Mouse (Mus musculus) neural tube, embryonic 12.5 days (tissue): ENCODE data around the gene Sema4c. TPM values are rescaled to one million over a fixed set of nuclear protein-coding genes. Genes with fewer than 3 reads are reported as not detected.

ENCODE experiments used
- ATAC-seq: fragments of 200-750 bp; cut with Nextera tagmentation; 2 replicates; pipeline ENCODE4 v1.8.0; 2017; ENCODE audit warnings: low read depth, mild to moderate bottlenecking, moderate TSS enrichment, moderate library complexity; ENCODE audit not compliant: low FRiP score
- H3K27ac ChIP-seq: fragments of 300-500 bp; sonication (generic); 2 replicates; pipeline ENCODE4 v1.5.1; 2016
- H3K27me3 ChIP-seq: fragments of 300-500 bp; sonication (generic); replicated peaks from 2 replicates; pipeline ENCODE4 v1.6.1; 2016; ENCODE audit warnings: mild to moderate bottlenecking
- H3K36me3 ChIP-seq: fragments of 300-500 bp; sonication (generic); 2 replicates; pipeline ENCODE4 v1.6.1; 2016; ENCODE audit warnings: mild to moderate bottlenecking
- H3K4me1 ChIP-seq: fragments of 300-500 bp; sonication (generic); 2 replicates; pipeline ENCODE4 v1.6.1; 2016
- H3K4me2 ChIP-seq: fragments of 300-500 bp; sonication (generic); replicated peaks from 2 replicates; pipeline ENCODE4 v1.6.1; 2016; ENCODE audit warnings: mild to moderate bottlenecking
- H3K4me3 ChIP-seq: fragments of 300-500 bp; sonication (generic); 2 replicates; pipeline ENCODE4 v1.5.1; 2016
- H3K9ac ChIP-seq: fragments of 300-500 bp; sonication (generic); 2 replicates; pipeline ENCODE4 v1.6.1; 2016; ENCODE audit warnings: mild to moderate bottlenecking
- H3K9me3 ChIP-seq: fragments of 300-500 bp; sonication (generic); 2 replicates; pipeline ENCODE4 v1.6.1; 2016; ENCODE audit warnings: mild to moderate bottlenecking
- WGBS: fragments of 180-500 bp; shearing (Covaris S2); methylation state at CpG from one replicate; pipeline ENCODE4 v1.1.7; 2016; 5-methylcytosine and 5-hydroxymethylcytosine counted together
- polyA plus RNA-seq: library from polyadenylated mRNA; unstranded; fragments of >200 nt; fragmentation: Nextera tagmentation; extraction: Ambion mirVana; gene quantifications from 2 replicates; pipeline ENCODE4 v1.2.1, GENCODE M21; 2016

Gene Sema4c
- polyA plus RNA-seq = 35.4 and 38.2 TPM in 2 replicates

DNA sequence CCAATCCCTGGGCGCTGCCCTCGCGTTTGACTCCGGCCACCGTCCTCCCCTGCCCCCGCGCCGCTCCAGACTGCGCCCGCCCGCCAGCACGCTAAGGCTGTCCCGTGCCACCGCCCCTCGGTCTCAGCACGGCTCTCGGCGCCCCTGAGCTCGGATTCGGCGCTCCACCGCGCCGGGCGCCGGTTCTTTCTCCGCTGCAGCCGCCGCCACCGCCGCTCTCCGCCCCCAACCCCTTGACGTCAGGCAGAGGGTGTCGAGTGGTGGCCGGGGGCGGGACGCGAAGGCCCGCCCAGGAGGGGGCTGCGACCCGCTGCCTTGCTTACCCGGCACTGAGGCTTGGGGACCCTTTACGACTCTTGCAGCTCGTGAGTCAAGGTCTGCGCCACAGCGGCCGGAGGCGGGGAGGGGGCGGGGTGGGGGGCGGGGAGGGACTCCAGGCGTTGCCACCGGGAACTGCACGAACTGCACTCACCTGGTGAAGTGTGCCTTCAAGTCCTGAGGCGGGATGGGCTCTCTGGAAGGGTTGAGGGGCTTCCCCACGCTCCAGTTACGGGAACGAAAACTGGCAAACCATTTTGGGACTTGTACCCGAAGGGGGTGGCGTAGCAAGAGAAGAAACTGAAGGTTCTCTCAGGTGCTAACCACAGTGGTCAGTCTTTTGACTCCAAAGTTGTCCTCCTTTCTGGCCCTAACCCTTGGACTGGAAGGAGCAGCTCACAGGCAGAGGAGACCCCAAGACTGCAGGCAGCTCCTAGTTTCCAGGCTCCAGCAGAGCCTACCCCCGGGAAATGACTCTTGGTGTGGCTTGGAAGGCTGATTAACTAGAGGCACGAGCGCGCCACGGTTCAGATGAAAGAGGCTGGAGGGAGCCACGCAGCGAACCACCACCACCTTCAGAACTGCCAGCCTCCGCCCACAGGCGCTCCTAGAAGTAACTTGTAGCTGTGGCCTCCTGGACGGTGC lies at the start of gene Sema4c:
Gene Sema4c (minus strand): TSS at position 319 of the 963 bp plus-strand sequence.
- Histone ChIP-seq H3K4me3 (peak within 1 kb of the TSS; percentile 91), H3K27ac (peak within 1 kb of the TSS; percentile 98), H3K4me2 (peak within 1 kb of the TSS; percentile 95), H3K9ac (peak within 1 kb of the TSS; percentile 98), H3K36me3 (peaks cover 20% of the 10 kb centered on the region), H3K27me3 (no peaks in the 10 kb centered on the region; the same call in 1 of the 2 replicates), H3K4me1 (peaks cover 39% of the 10 kb centered on the region), H3K9me3 (no peaks in the 10 kb centered on the region)
- whole genome bisulfite sequencing = under 1% methylated on average over 67 of the region's 69 CpGs
- ATAC-seq = peak; percentile 63

DNA sequence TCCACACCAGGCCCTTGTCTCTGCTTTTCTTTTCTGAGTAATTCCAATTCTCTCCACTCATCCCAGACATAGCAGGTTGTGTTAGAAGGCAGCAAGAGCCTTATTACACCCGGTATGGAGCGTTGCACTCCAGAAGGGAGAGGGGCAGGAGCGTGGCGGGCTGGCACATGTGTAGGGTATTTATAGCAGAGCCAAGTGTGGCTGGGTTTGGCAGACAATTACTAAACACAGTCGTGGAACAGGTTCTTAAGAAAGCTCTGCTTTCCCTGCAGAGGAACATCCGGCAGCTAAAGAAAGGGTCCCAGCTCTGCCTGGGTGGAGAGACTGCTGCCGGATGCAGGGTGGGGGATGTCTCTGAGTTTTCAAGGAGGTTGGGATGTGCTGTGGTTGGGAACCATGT lies 48.8 kb upstream of the Sema4c start:
- no peak overlapping the region for H3K4me2 ChIP-seq
- WGBS = 72% methylated on average over 7 of the region's 7 CpGs
- H3K36me3 ChIP-seq = no peaks in the 10 kb centered on the region
- peaks cover 12% of the 10 kb centered on the region for H3K4me1 ChIP-seq
- no peak overlapping the region for H3K4me3 ChIP-seq
- no peaks in the 10 kb centered on the region for H3K27me3 ChIP-seq
- H3K27ac ChIP-seq = no peak overlapping the region
- no peaks in the 10 kb centered on the region for H3K9me3 ChIP-seq
- no peak for ATAC-seq
- H3K9ac ChIP-seq = no peak overlapping the region

DNA sequence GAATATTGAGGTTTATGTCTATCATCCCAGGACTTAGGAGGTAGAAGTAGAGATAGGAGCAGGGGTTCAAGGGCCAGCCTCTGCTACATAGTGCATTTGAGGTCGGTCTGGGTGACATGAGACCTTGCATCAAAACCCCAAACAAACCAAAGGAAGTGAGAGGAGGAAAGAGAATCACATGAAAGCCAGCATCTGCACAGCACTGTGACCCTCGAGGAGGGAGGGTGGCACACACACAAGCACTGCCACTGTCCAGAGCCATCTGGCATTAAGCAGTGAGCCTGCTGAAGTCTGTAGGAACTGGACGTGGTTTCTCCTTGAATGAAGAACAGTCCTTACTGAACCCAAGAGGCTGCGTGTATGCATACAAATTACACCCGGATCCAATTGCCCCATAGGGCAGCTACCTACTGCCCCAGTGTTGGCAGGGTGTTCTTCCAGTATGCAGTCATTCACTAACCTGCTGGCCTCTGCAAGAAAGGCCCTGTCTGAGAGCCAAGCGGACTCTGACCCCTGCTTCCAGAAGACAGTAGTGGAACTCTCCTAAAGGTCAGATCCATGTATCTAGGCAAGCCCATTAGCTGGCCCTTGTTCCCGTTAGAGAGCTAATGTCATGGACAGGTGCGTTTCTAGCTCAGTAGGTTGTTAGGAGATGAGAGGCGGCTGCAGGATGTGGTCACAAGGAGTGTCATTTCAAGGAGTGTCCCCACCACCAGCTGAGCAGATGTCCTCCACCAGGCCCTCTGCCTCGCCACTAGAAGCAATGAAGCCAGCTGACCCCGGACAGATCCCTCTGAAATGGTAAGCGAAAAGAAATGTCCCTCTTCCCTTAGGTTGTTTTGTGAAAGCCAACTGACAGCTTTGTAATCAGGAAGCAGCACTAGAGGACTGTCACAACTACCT lies 46.4 kb upstream of the Sema4c start:
- Histone ChIP-seq H3K9me3 (no peaks in the 10 kb centered on the region), H3K4me1 (peaks cover 6% of the 10 kb centered on the region; the same call in 1 of the 2 replicates), H3K27me3 (no peaks in the 10 kb centered on the region), H3K9ac (no peak overlapping the region), H3K4me2 (no peak overlapping the region), H3K4me3 (no peak overlapping the region), H3K27ac (no peak overlapping the region), H3K36me3 (no peaks in the 10 kb centered on the region)
- 82% methylated on average over 12 of the region's 12 CpGs for WGBS
- ATAC-seq = no peak

DNA sequence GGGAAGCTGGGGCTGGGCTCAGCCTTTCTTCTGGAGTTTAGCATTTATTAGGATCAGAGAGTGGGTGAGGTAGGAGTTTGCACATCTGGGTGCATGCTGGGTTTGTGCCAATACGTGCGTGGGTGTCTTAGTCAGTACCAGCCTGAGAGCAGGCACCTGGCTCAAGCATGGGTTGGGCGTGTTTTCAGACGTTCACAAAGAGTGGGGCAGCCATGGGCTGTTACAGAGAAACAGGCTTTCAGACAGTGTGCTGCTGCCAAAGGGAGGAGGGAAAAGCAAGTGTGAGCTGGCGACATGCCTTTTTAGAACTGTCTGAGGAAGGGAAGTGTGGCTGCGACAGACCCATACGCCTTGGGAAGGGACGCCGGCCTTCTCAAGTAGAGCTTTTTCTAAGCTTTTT lies 45.2 kb upstream of the Sema4c start:
- H3K4me1 ChIP-seq = peaks cover 6% of the 10 kb centered on the region; the same call in 1 of the 2 replicates
- H3K27me3 ChIP-seq = no peaks in the 10 kb centered on the region
- H3K9me3 ChIP-seq = no peaks in the 10 kb centered on the region
- ATAC-seq = no peak
- H3K4me3 ChIP-seq = no peak overlapping the region
- H3K27ac ChIP-seq = no peak overlapping the region
- no peaks in the 10 kb centered on the region for H3K36me3 ChIP-seq
- no peak overlapping the region for H3K9ac ChIP-seq
- no peak overlapping the region for H3K4me2 ChIP-seq
- 67% methylated on average over 9 of the region's 9 CpGs for WGBS

DNA sequence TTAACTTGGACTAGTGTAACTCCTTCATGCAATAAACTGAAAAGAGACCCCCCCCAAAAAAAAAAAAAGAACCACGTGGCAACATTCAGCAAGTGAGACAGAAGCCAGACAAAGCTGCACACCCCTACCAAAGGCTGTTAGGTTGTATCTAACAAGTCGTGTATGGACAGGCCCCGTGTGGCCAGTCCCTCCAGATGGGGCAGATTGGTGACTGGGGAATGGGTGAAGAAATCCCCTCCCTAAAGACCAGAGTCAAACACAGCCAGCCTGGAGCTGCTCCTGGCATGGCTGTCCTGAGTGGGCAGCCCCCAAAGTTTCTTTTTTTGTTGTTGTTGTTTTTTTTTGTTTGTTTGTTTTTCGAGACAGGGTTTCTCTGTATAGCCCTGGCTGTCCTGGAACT lies 44.1 kb upstream of the Sema4c start:
- no peak overlapping the region for H3K9ac ChIP-seq
- WGBS = 67% methylated on average over 4 of the region's 4 CpGs
- no peak for ATAC-seq

DNA sequence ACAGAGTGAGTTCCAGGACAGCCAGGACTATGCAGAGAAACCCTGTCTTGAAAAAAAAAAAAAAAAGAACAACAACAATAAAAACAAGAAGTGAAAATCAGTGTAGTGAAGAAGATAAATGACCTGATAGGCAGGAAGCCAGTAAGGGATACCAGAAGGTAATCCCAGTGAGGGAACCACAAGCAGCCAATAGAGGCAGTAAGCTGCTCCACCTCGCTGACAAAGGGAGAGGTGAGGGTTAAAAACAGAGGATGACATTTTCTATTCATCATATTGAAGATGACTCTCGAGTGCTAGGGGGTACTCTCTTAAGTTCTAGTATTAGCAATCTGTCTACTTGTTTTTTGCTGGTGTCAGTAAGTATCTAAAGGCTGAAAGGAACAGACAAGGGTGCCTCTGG lies 40.3 kb upstream of the Sema4c start:
- H3K4me3 ChIP-seq = no peak overlapping the region
- no peaks in the 10 kb centered on the region for H3K27me3 ChIP-seq
- WGBS = 77% methylated on average over 2 of the region's 2 CpGs
- H3K9me3 ChIP-seq = no peaks in the 10 kb centered on the region
- peaks cover 13% of the 10 kb centered on the region for H3K4me1 ChIP-seq
- H3K4me2 ChIP-seq = no peak overlapping the region
- H3K9ac ChIP-seq = no peak overlapping the region
- H3K27ac ChIP-seq = no peak overlapping the region
- H3K36me3 ChIP-seq = no peaks in the 10 kb centered on the region
- no peak for ATAC-seq

More for the DNA sequence above, 44.1 kb upstream of the Sema4c start:
- Histone ChIP-seq H3K4me2 (no peak overlapping the region), H3K4me3 (no peak overlapping the region), H3K4me1 (peaks cover 6% of the 10 kb centered on the region; the same call in 1 of the 2 replicates), H3K9me3 (no peaks in the 10 kb centered on the region), H3K36me3 (no peaks in the 10 kb centered on the region), H3K27ac (no peak overlapping the region), H3K27me3 (no peaks in the 10 kb centered on the region)

DNA sequence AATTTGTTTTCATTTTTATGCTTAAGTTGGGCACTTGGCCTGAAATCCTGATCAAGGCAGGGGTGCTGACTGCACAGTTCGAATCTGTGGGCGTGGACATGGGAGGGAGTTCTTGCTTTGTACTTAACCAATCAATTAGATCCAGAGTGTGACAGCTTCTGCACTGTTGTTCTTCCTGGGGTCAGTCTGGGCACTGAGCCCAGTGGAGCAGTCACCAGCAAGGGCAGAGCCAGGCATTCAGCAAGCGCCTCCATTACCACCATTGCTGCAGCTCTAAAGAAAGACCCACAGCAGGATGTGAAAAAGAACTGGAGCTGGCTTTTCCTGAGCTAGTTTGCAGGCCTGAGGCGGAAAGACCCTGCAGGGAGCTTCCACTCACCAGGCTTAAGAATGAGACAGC lies 38.0 kb upstream of the Sema4c start:
- H3K9me3 ChIP-seq = no peaks in the 10 kb centered on the region
- no peak overlapping the region for H3K4me3 ChIP-seq
- no peak overlapping the region for H3K4me2 ChIP-seq
- H3K4me1 ChIP-seq = peaks cover 11% of the 10 kb centered on the region
- H3K27me3 ChIP-seq = no peaks in the 10 kb centered on the region
- H3K27ac ChIP-seq = no peak overlapping the region
- H3K9ac ChIP-seq = no peak overlapping the region
- H3K36me3 ChIP-seq = no peaks in the 10 kb centered on the region
- 18% methylated on average over 4 of the region's 4 CpGs for WGBS
- ATAC-seq = peak; percentile 79

DNA sequence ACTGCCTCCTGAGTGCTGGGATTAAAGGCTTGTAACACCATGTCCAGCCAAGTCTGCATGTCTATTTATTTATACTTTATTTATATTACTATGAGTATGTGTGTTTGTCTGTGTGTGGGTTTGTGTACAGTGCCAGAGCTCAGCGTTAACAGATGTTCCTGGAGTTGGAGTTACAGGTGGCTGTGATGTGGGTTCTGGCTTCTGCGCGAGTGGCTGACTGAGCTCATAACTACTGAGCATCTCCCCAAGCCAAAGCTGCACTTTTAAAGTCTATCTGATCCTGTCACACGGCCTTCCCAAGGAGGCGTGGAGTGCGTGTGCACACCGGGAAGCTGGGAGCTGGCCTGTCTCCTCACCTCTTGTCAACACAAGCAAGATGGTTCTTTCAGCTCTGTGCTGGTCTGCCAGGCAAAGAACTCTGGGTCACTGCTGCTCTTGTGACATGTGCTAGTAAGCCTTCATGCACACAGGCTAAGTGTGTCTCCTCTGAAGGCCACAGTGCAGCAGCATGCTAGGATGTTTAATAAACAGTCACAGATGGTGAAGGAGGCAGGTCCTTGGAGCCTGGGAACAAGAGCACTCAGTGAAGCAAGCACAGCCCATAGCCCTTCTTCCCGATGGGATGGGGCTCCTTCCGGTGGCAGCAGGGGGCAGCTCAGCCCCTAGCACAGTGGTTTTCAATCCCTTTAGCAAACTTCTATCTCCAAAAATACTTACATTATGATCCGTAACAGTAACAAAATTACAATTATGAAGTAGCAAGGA lies 37.2 kb upstream of the Sema4c start:
- Histone ChIP-seq H3K27ac (no peak overlapping the region), H3K9me3 (no peaks in the 10 kb centered on the region), H3K36me3 (no peaks in the 10 kb centered on the region), H3K4me2 (no peak overlapping the region), H3K9ac (no peak overlapping the region), H3K4me3 (no peak overlapping the region), H3K4me1 (peaks cover 11% of the 10 kb centered on the region), H3K27me3 (no peaks in the 10 kb centered on the region)
- ATAC-seq = peak; percentile 58; the same call in 1 of the 2 replicates
- 68% methylated on average over 10 of the region's 10 CpGs for WGBS

DNA sequence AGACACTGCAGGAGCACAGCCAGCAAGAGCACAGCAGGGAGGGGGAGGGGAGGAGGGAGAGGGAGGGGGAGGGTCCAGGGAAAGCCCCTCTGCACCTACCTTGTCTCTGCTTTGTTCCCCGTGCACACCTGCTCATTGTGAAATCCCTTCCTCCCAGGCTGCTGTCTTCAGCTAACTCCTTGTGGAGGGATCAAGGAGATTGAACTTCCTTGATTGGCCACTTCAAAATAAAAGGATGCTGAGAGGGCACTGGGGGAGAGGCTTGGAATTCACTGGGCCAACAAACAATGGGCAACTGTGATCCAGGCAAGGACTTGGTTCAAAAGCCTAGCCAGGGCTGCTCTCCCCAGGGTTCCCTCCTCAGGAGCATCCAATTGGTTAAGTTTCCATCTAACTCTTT lies 35.0 kb upstream of the Sema4c start:
- no peak for ATAC-seq
- no peak overlapping the region for H3K9ac ChIP-seq
- peaks cover 29% of the 10 kb centered on the region for H3K4me1 ChIP-seq
- H3K4me3 ChIP-seq = no peak overlapping the region
- no peak overlapping the region for H3K27ac ChIP-seq
- H3K27me3 ChIP-seq = no peaks in the 10 kb centered on the region
- H3K36me3 ChIP-seq = no peaks in the 10 kb centered on the region
- H3K9me3 ChIP-seq = no peaks in the 10 kb centered on the region
- 15% methylated on average over 1 of the region's 1 CpGs for WGBS
- no peak overlapping the region for H3K4me2 ChIP-seq

DNA sequence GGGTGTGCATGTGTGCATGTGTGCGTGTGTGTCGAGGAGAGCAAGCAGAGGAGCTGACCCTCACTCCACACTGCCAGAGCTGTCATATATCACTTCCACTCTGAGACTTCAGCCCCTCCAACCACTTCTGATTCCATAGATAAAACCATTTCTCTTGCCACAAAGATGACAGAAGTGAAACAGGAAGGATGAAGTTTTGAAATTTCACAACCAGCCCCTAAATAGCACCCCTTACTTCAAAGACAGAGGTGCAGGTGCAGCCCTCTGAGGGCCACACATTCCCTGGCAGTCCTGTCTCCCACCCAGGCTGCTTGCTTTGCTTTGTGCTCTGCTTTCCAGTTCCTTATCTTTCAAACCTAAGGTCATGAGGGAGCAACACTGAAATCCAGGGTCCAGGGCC lies 33.3 kb upstream of the Sema4c start:
- Histone ChIP-seq H3K9me3 (no peaks in the 10 kb centered on the region), H3K4me2 (no peak overlapping the region), H3K36me3 (no peaks in the 10 kb centered on the region), H3K4me3 (no peak overlapping the region), H3K27me3 (no peaks in the 10 kb centered on the region), H3K4me1 (peaks cover 30% of the 10 kb centered on the region), H3K9ac (no peak overlapping the region), H3K27ac (no peak overlapping the region)
- ATAC-seq = no peak
- WGBS = 74% methylated on average over 2 of the region's 2 CpGs

DNA sequence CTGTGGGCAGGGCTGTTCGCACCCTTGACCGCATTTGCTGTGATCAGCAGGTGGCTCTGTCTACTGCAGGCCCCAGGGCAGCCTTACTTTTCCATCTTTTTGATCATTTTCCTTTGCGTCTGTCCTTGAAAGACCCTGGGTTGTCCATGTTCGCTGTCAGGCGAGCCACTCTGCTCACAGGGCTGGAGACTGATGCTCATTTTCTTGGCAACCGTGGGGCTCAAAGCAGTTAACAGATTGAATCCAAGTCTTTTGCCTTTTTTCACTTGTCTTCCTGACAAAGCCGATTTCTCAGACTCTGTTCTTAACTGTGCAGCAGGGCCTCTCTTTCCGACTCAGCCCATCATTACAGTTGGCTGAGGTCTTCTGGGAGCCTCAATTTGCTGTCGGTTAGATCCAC lies 32.5 kb upstream of the Sema4c start:
- WGBS = 75% methylated on average over 9 of the region's 9 CpGs
- no peak overlapping the region for H3K27ac ChIP-seq
- H3K4me3 ChIP-seq = no peak overlapping the region
- peaks cover 24% of the 10 kb centered on the region for H3K4me1 ChIP-seq
- H3K27me3 ChIP-seq = no peaks in the 10 kb centered on the region
- no peak overlapping the region for H3K4me2 ChIP-seq
- no peak for ATAC-seq
- no peaks in the 10 kb centered on the region for H3K9me3 ChIP-seq
- H3K36me3 ChIP-seq = no peaks in the 10 kb centered on the region
- H3K9ac ChIP-seq = no peak overlapping the region
